Mouse (Mus musculus) monocyte, adult 5-6 weeks (primary cell): ENCODE results near the gene Trp53i11. TPM values are rescaled to one million over a fixed set of nuclear protein-coding genes. Genes with fewer than 3 reads are reported as not detected.

Experiments used
- ATAC-seq: fragments of 153-309, 156-312 bp; replicated peaks from 2 replicates; pipeline ENCODE4 v1.8.0; 2017; ENCODE audit warnings: mild to moderate bottlenecking; ENCODE audit not compliant: low TSS enrichment, insufficient number of reproducible peaks, severe bottlenecking, poor library complexity, low FRiP score
- total RNA-seq: library from RNA; stranded (forward); fragments of 200-1000, 200-491, 200-594 nt; gene quantifications from 3 replicates; pipeline ENCODE4 v1.2.3, GENCODE M21; 2017

Trp53i11 gene
- total RNA-seq, 1 experiment from 2014 or later, result 23.8 TPM

- ATAC-seq, result no peak
These were observed 17.0 kb upstream of the Trp53i11 start for GRCm38 (mm10) chr2:93170156-93170844.

- no peak for ATAC-seq
These were observed 16.5 kb upstream of the Trp53i11 start for GRCm38 (mm10) chr2:93170845-93171200.

- no peak for ATAC-seq
These were observed 15.4 kb upstream of the Trp53i11 start for GRCm38 (mm10) chr2:93171929-93172328.

GRCm38 (mm10) chr2:93172460-93172859 is 14.9 kb upstream of the Trp53i11 start:
- no peak for ATAC-seq

- no peak for ATAC-seq
These were observed 13.2 kb upstream of the Trp53i11 start for GRCm38 (mm10) chr2:93174159-93174558.

GRCm38 (mm10) chr2:93175278-93175677 is 12.1 kb upstream of the Trp53i11 start:
- no peak for ATAC-seq

GRCm38 (mm10) chr2:93175721-93176120 is 11.6 kb upstream of the Trp53i11 start:
- no peak for ATAC-seq

GRCm38 (mm10) chr2:93176193-93176798 is 11.1 kb upstream of the Trp53i11 start:
- ATAC-seq, result no peak

- ATAC-seq, result no peak
These were observed 10.3 kb upstream of the Trp53i11 start for GRCm38 (mm10) chr2:93176871-93177667.

GRCm38 (mm10) chr2:93177668-93178312 is 9.6 kb upstream of the Trp53i11 start:
- ATAC-seq, result no peak

- no peak for ATAC-seq
These were observed 9.1 kb upstream of the Trp53i11 start for GRCm38 (mm10) chr2:93178313-93178677.

GRCm38 (mm10) chr2:93179603-93180002 is 7.7 kb upstream of the Trp53i11 start:
- no peak for ATAC-seq

- no peak for ATAC-seq
These were observed 7.1 kb upstream of the Trp53i11 start for GRCm38 (mm10) chr2:93180077-93180844.

GRCm38 (mm10) chr2:93182859-93183258 is 4.5 kb upstream of the Trp53i11 start:
- ATAC-seq, result no peak

GRCm38 (mm10) chr2:93188020-93188760 is 842 bp downstream of the Trp53i11 start:
- no peak for ATAC-seq

GRCm38 (mm10) chr2:93188761-93189458 is 1.6 kb downstream of the Trp53i11 start:
- no peak for ATAC-seq

- ATAC-seq, result no peak
These were observed 3.6 kb downstream of the Trp53i11 start for GRCm38 (mm10) chr2:93190771-93191487.
